Comparison of ENCODE assay signal across 9 mouse cellular contexts in the genomic region with DNA sequence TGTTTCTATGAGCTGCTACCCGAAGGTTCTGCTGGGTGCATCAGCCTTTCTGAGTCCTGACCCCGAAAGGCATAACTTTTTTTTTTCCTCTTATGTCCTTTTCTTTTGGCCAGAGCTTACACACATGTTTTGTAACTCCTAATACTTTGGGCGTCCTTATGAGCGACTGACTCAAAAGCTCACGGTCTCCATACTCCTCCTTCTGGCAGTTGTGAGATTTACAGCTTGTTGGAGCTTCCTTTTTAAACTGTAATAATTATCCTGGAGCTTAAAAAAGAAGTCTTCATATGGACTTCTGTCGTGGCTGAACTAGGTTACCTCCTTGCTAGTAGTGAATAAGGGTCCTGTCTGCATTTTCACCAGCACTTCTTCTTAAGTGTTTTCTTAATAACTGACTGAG. TPM values are rescaled to one million over a fixed set of nuclear protein-coding genes. Genes with fewer than 3 reads are reported as not detected.
DNase-seq lines count a peak whose midpoint lies in the region; TF ChIP-seq lines count a peak whose summit lies in the region.
"Had no signal": no experiment of that assay in that cellular context is flagged by ENCODE, and none has a peak within 500 bp of the region (broad histone marks: within the 10 kb centered on the region; RNA-seq: fewer than 3 reads in every experiment).

No protein-coding gene starts in this region.

- no peak overlapping the region for H3K27ac ChIP-seq in left cerebral cortex, adult 2 months
- H3K27ac ChIP-seq in forebrain, embryonic 10.5 days = no peak overlapping the region
- H3K27ac ChIP-seq: midbrain, embryonic 12.5 days had no signal

- H3K36me3 ChIP-seq in forebrain, embryonic 10.5 days (replicated peaks) = no peaks in the 10 kb centered on the region
- H3K36me3 ChIP-seq: midbrain, embryonic 12.5 days had no signal

- WGBS in forebrain, embryonic 10.5 days = 27% methylated on average over 6 of the region's 6 CpGs

- no peak for TF ChIP-seq POLR2A in brain, embryonic 14.5 days (IDR thresholded peaks at IDR 0.05; ENCODE audit: borderline replicate concordance, extremely low read depth, insufficient read depth, insufficient read length, poor library complexity, severe bottlenecking)

- 0 out of 2 replicates have a peak, but pooled peaks cover 4% of the 10 kb centered on the region for H3K4me1 ChIP-seq in forebrain, embryonic 10.5 days
- H3K4me1 ChIP-seq: midbrain, embryonic 12.5 days had no signal

- H3K4me3 ChIP-seq in left cerebral cortex, adult 2 months = no peak overlapping the region
- no peak overlapping the region for H3K4me3 ChIP-seq in forebrain, embryonic 10.5 days
- H3K4me3 ChIP-seq: midbrain, embryonic 12.5 days had no signal

- peak; percentile 29 for DNase-seq in adrenal gland, postnatal 14 days
- DNase-seq in adrenal gland, adult 8-10 months = no peak
- DNase-seq in left cerebral cortex, adult 2 months (ENCODE audit: extremely low spot score in 1 of 2, low spot score in 2 of 2) = peak in 1 of 2 experiments; percentile 10
- no peak for DNase-seq in left cerebral cortex, adult 8-10 months (ENCODE audit: low spot score in 2 of 2)
- peak; percentile 80 for DNase-seq in brain, embryonic 14.5 days (ENCODE audit: low read depth)
- peak; percentile 25 for DNase-seq in heart, postnatal 4 days
- DNase-seq in retina, embryonic 14.5 days (ENCODE audit: low spot score) = peak; percentile 64
- DNase-seq in forebrain, embryonic 10.5 days (ENCODE audit: extremely low spot score, low spot score) = no peak

- intact Hi-C loops in left cerebral cortex, adult 2 months (cut with DNase I) = loop anchor here (1.0 kb wide), 1 partner anchor 218 kb away; no protein-coding TSS in a partner anchor

- H3K27me3 ChIP-seq in forebrain, embryonic 10.5 days (ENCODE audit: poor library complexity, severe bottlenecking) = peaks cover 41% of the 10 kb centered on the region
- H3K27me3 ChIP-seq: midbrain, embryonic 12.5 days had no signal

- H3K9me3 ChIP-seq in forebrain, embryonic 10.5 days = no peaks in the 10 kb centered on the region
- H3K9me3 ChIP-seq: midbrain, embryonic 12.5 days had no signal

- peak; percentile 68 for TF ChIP-seq CTCF in left cerebral cortex, adult 2 months (IDR thresholded peaks at IDR 0.05)
- peak; percentile 56; the same call in 1 of the 2 replicates for TF ChIP-seq CTCF in brain, embryonic 14.5 days (IDR thresholded peaks at IDR 0.05; ENCODE audit: borderline replicate concordance, extremely low read depth, insufficient read depth, insufficient read length)

RNA-seq across cellular contexts. Expression of a gene that starts 16.7 kb away (rescaled TPM):
- 44.7 and 49.3 TPM in 2 replicates for total RNA-seq in adrenal gland, postnatal 14 days (2021)
- total RNA-seq in adrenal gland, adult 8-10 months (2022) = 10 to 100 TPM; 52.6 to 64.8 (median 60.4) TPM
- total RNA-seq in left cerebral cortex, adult 2 months (2021) = 10 to 100 TPM; 36.0 to 37.2 TPM
- total RNA-seq in left cerebral cortex, adult 8-10 months (2022) = 10 to 100 TPM; 33.1 to 37.4 (median 34.9) TPM
- 15.8 and 17.8 TPM in 2 replicates for polyA plus RNA-seq in brain, embryonic 14.5 days (2012; rRNA removed)
- total RNA-seq in heart, postnatal 4 days (2021) = 10 to 100 TPM; 21.1 to 30.9 TPM
- polyA plus RNA-seq in forebrain, embryonic 10.5 days (2016; fragmentation: Nextera tagmentation; extraction: Ambion mirVana) = 18.0 and 18.9 TPM in 2 replicates

RNA-seq across cellular contexts. Expression of a gene that starts 28.6 kb away (rescaled TPM):
- total RNA-seq in adrenal gland, postnatal 14 days (2021) = 26.9 and 30.3 TPM in 2 replicates
- total RNA-seq in adrenal gland, adult 8-10 months (2022) = 10 to 100 TPM; 11.6 to 21.3 (median 16.2) TPM
- 10 to 100 TPM; 36.9 to 42.1 TPM for total RNA-seq in left cerebral cortex, adult 2 months (2021)
- 10 to 100 TPM; 34.9 to 42.3 (median 36.0) TPM for total RNA-seq in left cerebral cortex, adult 8-10 months (2022)
- 23.7 and 26.6 TPM in 2 replicates for polyA plus RNA-seq in brain, embryonic 14.5 days (2012; rRNA removed)
- total RNA-seq in heart, postnatal 4 days (2021) = 10 to 100 TPM in 1 of 2 experiments, 1 to 10 TPM in 1; 9.3 to 11.1 TPM
- polyA plus RNA-seq in forebrain, embryonic 10.5 days (2016; fragmentation: Nextera tagmentation; extraction: Ambion mirVana) = 14.2 and 15.7 TPM in 2 replicates

Comparison
In these comparisons a context has a peak if more than half of its experiments do, and no peak if none do; other contexts are left out.
1. DNase-seq: peak in adrenal gland, postnatal 14 days (single experiment), brain, embryonic 14.5 days (single experiment), heart, postnatal 4 days (single experiment) and retina, embryonic 14.5 days (single experiment); none in adrenal gland, adult 8-10 months (single experiment), left cerebral cortex, adult 8-10 months (0 of 2) and forebrain, embryonic 10.5 days (single experiment).